Mouse (Mus musculus): ENCODE measurements around the gene Grin2a. TPM values are rescaled to one million over a fixed set of nuclear protein-coding genes. Genes with fewer than 3 reads are reported as not detected.

Gene Grin2a
- polyA plus RNA-seq, 1 experiment, result 0.05 TPM

- no peaks in the 10 kb centered on the region for H3K27me3 ChIP-seq (ENCODE audit: control insufficient read depth, insufficient read depth, low read length)
- DNase-seq, result no peak
- WGBS, result 89% methylated on average over 2 of the region's 2 CpGs
- TF ChIP-seq POLR2A (IDR thresholded peaks at IDR 0.05; ENCODE audit: control insufficient read depth, extremely low read depth, insufficient read depth, low read length, poor library complexity) (no peak), CTCF (IDR thresholded peaks at IDR 0.05; ENCODE audit: borderline replicate concordance, control insufficient read depth, extremely low read depth, insufficient read depth, low read length, poor library complexity) (no peak)
- H3K36me3 ChIP-seq (ENCODE audit: control insufficient read depth, insufficient read depth, low read length), result no peaks in the 10 kb centered on the region
- H3K4me3 ChIP-seq (ENCODE audit: control insufficient read depth, insufficient read depth, low read length), result no peak overlapping the region
- H3K4me1 ChIP-seq (replicated peaks; ENCODE audit: control insufficient read depth, insufficient read depth, low read length), result no peaks in the 10 kb centered on the region
- H3K27ac ChIP-seq (ENCODE audit: control insufficient read depth, insufficient read depth, low read length), result no peak overlapping the region
Measured at GRCm38 (mm10) chr16:9857758-9858157, 137.6 kb downstream of the Grin2a start.

- H3K27ac ChIP-seq (ENCODE audit: control insufficient read depth, insufficient read depth, low read length), result no peak overlapping the region
- H3K36me3 ChIP-seq (ENCODE audit: control insufficient read depth, insufficient read depth, low read length), result no peaks in the 10 kb centered on the region
- H3K4me1 ChIP-seq (replicated peaks; ENCODE audit: control insufficient read depth, insufficient read depth, low read length), result no peaks in the 10 kb centered on the region
- H3K4me3 ChIP-seq (ENCODE audit: control insufficient read depth, insufficient read depth, low read length), result no peak overlapping the region
- no peak for DNase-seq
- TF ChIP-seq CTCF (IDR thresholded peaks at IDR 0.05; ENCODE audit: borderline replicate concordance, control insufficient read depth, extremely low read depth, insufficient read depth, low read length, poor library complexity), result no peak
- no peak for TF ChIP-seq POLR2A (IDR thresholded peaks at IDR 0.05; ENCODE audit: control insufficient read depth, extremely low read depth, insufficient read depth, low read length, poor library complexity)
- WGBS, result 90% methylated on average over 12 of the region's 12 CpGs
- no peaks in the 10 kb centered on the region for H3K27me3 ChIP-seq (ENCODE audit: control insufficient read depth, insufficient read depth, low read length)
Measured at GRCm38 (mm10) chr16:9851265-9851988, 143.9 kb downstream of the Grin2a start.

- Histone ChIP-seq H3K4me1 (replicated peaks; ENCODE audit: control insufficient read depth, insufficient read depth, low read length) (no peaks in the 10 kb centered on the region), H3K27me3 (ENCODE audit: control insufficient read depth, insufficient read depth, low read length) (no peaks in the 10 kb centered on the region), H3K4me3 (ENCODE audit: control insufficient read depth, insufficient read depth, low read length) (no peak overlapping the region), H3K36me3 (ENCODE audit: control insufficient read depth, insufficient read depth, low read length) (no peaks in the 10 kb centered on the region), H3K27ac (ENCODE audit: control insufficient read depth, insufficient read depth, low read length) (no peak overlapping the region)
- DNase-seq, result no peak
- WGBS, result 49% methylated on average over 3 of the region's 3 CpGs
- TF ChIP-seq CTCF (IDR thresholded peaks at IDR 0.05; ENCODE audit: borderline replicate concordance, control insufficient read depth, extremely low read depth, insufficient read depth, low read length, poor library complexity), result no peak
Measured at GRCm38 (mm10) chr16:9841496-9841895, 153.9 kb downstream of the Grin2a start.

GRCm38 (mm10) chr16:9836542-9836941, 158.8 kb downstream of the Grin2a start:
- TF ChIP-seq CTCF (IDR thresholded peaks at IDR 0.05; ENCODE audit: borderline replicate concordance, control insufficient read depth, extremely low read depth, insufficient read depth, low read length, poor library complexity), result no peak
- no peak for TF ChIP-seq POLR2A (IDR thresholded peaks at IDR 0.05; ENCODE audit: control insufficient read depth, extremely low read depth, insufficient read depth, low read length, poor library complexity)
- Histone ChIP-seq H3K36me3 (ENCODE audit: control insufficient read depth, insufficient read depth, low read length) (no peaks in the 10 kb centered on the region), H3K27me3 (ENCODE audit: control insufficient read depth, insufficient read depth, low read length) (no peaks in the 10 kb centered on the region), H3K4me3 (ENCODE audit: control insufficient read depth, insufficient read depth, low read length) (no peak overlapping the region), H3K4me1 (replicated peaks; ENCODE audit: control insufficient read depth, insufficient read depth, low read length) (no peaks in the 10 kb centered on the region), H3K27ac (ENCODE audit: control insufficient read depth, insufficient read depth, low read length) (no peak overlapping the region)
- no peak for DNase-seq
- WGBS, result 52% methylated on average over 8 of the region's 8 CpGs

GRCm38 (mm10) chr16:9834236-9834635, 161.1 kb downstream of the Grin2a start:
- WGBS, result 84% methylated on average over 2 of the region's 2 CpGs
- Histone ChIP-seq H3K4me1 (replicated peaks; ENCODE audit: control insufficient read depth, insufficient read depth, low read length) (no peaks in the 10 kb centered on the region), H3K27me3 (ENCODE audit: control insufficient read depth, insufficient read depth, low read length) (no peaks in the 10 kb centered on the region), H3K27ac (ENCODE audit: control insufficient read depth, insufficient read depth, low read length) (no peak overlapping the region), H3K4me3 (ENCODE audit: control insufficient read depth, insufficient read depth, low read length) (no peak overlapping the region), H3K36me3 (ENCODE audit: control insufficient read depth, insufficient read depth, low read length) (no peaks in the 10 kb centered on the region)
- DNase-seq, result no peak
- no peak for TF ChIP-seq POLR2A (IDR thresholded peaks at IDR 0.05; ENCODE audit: control insufficient read depth, extremely low read depth, insufficient read depth, low read length, poor library complexity)
- no peak for TF ChIP-seq CTCF (IDR thresholded peaks at IDR 0.05; ENCODE audit: borderline replicate concordance, control insufficient read depth, extremely low read depth, insufficient read depth, low read length, poor library complexity)

GRCm38 (mm10) chr16:9825110-9825483, 170.3 kb downstream of the Grin2a start:
- Histone ChIP-seq H3K27ac (ENCODE audit: control insufficient read depth, insufficient read depth, low read length) (no peak overlapping the region), H3K4me1 (replicated peaks; ENCODE audit: control insufficient read depth, insufficient read depth, low read length) (no peaks in the 10 kb centered on the region), H3K4me3 (ENCODE audit: control insufficient read depth, insufficient read depth, low read length) (no peak overlapping the region), H3K36me3 (ENCODE audit: control insufficient read depth, insufficient read depth, low read length) (no peaks in the 10 kb centered on the region), H3K27me3 (ENCODE audit: control insufficient read depth, insufficient read depth, low read length) (no peaks in the 10 kb centered on the region)
- TF ChIP-seq CTCF (IDR thresholded peaks at IDR 0.05; ENCODE audit: borderline replicate concordance, control insufficient read depth, extremely low read depth, insufficient read depth, low read length, poor library complexity), result no peak
- no peak for TF ChIP-seq POLR2A (IDR thresholded peaks at IDR 0.05; ENCODE audit: control insufficient read depth, extremely low read depth, insufficient read depth, low read length, poor library complexity)
- 86% methylated on average over 2 of the region's 2 CpGs for WGBS
- DNase-seq, result no peak
